Mouse (Mus musculus): ENCODE results near the gene Vps9d1. TPM values are rescaled to one million over a fixed set of nuclear protein-coding genes. Genes with fewer than 3 reads are reported as not detected.
"Not testable (repeated sequence)": the region's sequence is repeated elsewhere in the genome, so short reads cannot be mapped to it uniquely, and the experiment has no call there.

The Vps9d1 gene
- polyA plus RNA-seq, 1 experiment from 2014 or later = 57.7 TPM

DNA sequence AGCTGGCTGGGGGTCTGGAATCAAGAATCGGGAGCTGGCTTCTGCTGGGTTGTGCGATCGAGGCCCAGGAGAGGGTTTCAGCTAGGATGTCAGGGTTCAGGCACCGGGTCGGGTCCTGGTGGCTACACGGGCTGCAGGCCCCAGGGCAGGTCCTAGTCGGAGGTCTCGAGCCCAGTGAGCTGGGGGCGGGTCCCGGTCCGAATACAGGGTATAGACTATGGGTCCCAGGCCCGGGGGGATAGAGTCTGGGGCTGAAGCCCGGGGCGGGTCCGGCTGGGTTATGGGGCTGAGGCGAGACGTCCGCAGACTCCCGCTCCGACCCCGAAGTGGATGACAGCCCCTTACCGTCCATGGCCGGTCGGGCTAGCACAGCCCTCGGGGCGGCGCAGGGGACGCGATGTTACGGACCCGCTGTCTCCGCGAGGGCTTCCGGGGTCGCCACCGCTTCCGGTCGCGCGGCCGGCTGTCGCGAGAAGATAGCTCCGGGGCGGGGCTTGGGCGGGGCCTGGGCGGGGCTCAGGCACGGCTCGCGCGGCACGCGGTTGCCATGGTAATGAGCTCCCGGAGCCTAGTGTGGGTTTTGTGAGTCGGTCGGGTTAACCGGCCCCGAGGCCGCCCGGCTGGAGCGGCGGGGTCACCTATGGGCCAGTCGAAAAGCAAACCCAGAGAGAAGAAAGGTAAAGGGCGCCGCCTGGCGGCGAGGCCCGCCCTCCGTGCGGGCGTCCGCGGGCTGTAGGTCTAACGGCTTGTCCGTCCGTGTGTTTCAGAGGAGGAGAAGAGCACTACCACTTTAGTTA, 41.6 kb downstream of the Vps9d1 start, which contains the start of the genes Chmp1a and Spata33:
Gene Chmp1a (minus strand): TSS at position 443 of the 797 bp plus-strand sequence.
Gene Spata33 (plus strand): TSS at position 512 of the 797 bp plus-strand sequence.
- peak within 1 kb of the TSS; percentile 96 for H3K9ac ChIP-seq
- DNase-seq (ENCODE audit: low spot score) (peak; percentile 91), ATAC-seq (ENCODE audit: low FRiP score) (peak; percentile 95)
- H3K4me3 ChIP-seq (replicated peaks; ENCODE audit: low read length) = peak within 1 kb of the TSS; percentile 80
- under 1% methylated on average over 76 of the region's 76 CpGs for WGBS
- H3K4me1 ChIP-seq (replicated peaks; ENCODE audit: control insufficient read depth, insufficient read depth, low read length) = peaks cover 12% of the 10 kb centered on the region
- H3K36me3 ChIP-seq (replicated peaks; ENCODE audit: control insufficient read depth, insufficient read depth) = peaks cover 32% of the 10 kb centered on the region
- H3K27me3 ChIP-seq (ENCODE audit: control insufficient read depth, insufficient read depth, low read length) = no peaks in the 10 kb centered on the region
- no peaks in the 10 kb centered on the region for H3K9me3 ChIP-seq (ENCODE audit: control insufficient read depth, low read length)
- H3K27ac ChIP-seq = no peak within 1 kb of the TSS
- peak within 1 kb of the TSS; percentile 78 for H3K4me2 ChIP-seq (replicated peaks)

- DNase-seq (ENCODE audit: low spot score) (no peak), ATAC-seq (ENCODE audit: low FRiP score) (no peak)
- H3K9ac ChIP-seq = peak overlapping the region; percentile 96
- WGBS = 52% methylated on average over 10 of the region's 10 CpGs
- H3K9me3 ChIP-seq (ENCODE audit: control insufficient read depth, low read length) = no peaks in the 10 kb centered on the region
- no peaks in the 10 kb centered on the region for H3K27me3 ChIP-seq (ENCODE audit: control insufficient read depth, insufficient read depth, low read length)
- peaks cover 12% of the 10 kb centered on the region for H3K4me1 ChIP-seq (replicated peaks; ENCODE audit: control insufficient read depth, insufficient read depth, low read length)
- peak overlapping the region; percentile 78 for H3K4me2 ChIP-seq (replicated peaks)
- no peak overlapping the region for H3K27ac ChIP-seq
- H3K4me3 ChIP-seq (replicated peaks; ENCODE audit: low read length) = peak overlapping the region; percentile 80
- H3K36me3 ChIP-seq (replicated peaks; ENCODE audit: control insufficient read depth, insufficient read depth) = peaks cover 38% of the 10 kb centered on the region
Observed at GRCm38 (mm10) chr8:123211876-123212275, 42.3 kb downstream of the Vps9d1 start.

GRCm38 (mm10) chr8:123203571-123203970, 50.6 kb downstream of the Vps9d1 start:
- H3K27ac ChIP-seq = no peak overlapping the region
- no peaks in the 10 kb centered on the region for H3K9me3 ChIP-seq (ENCODE audit: control insufficient read depth, low read length)
- no peak overlapping the region for H3K4me3 ChIP-seq (replicated peaks; ENCODE audit: low read length)
- DNase-seq (ENCODE audit: low spot score) (no peak), ATAC-seq (ENCODE audit: low FRiP score) (no peak)
- WGBS = 87% methylated on average over 3 of the region's 3 CpGs
- no peaks in the 10 kb centered on the region for H3K27me3 ChIP-seq (ENCODE audit: control insufficient read depth, insufficient read depth, low read length)
- H3K9ac ChIP-seq = 0 out of 2 replicates have a peak overlapping the region, but pooled peaks have one; percentile 8
- H3K4me2 ChIP-seq (replicated peaks) = no peak overlapping the region
- H3K4me1 ChIP-seq (replicated peaks; ENCODE audit: control insufficient read depth, insufficient read depth, low read length) = no peaks in the 10 kb centered on the region
- peaks cover 45% of the 10 kb centered on the region for H3K36me3 ChIP-seq (replicated peaks; ENCODE audit: control insufficient read depth, insufficient read depth)

GRCm38 (mm10) chr8:123202288-123202687, 51.9 kb downstream of the Vps9d1 start:
- no peak overlapping the region for H3K4me3 ChIP-seq (replicated peaks; ENCODE audit: low read length)
- no peaks in the 10 kb centered on the region for H3K4me1 ChIP-seq (replicated peaks; ENCODE audit: control insufficient read depth, insufficient read depth, low read length)
- WGBS = 25% methylated on average over 5 of the region's 5 CpGs
- no peaks in the 10 kb centered on the region for H3K27me3 ChIP-seq (ENCODE audit: control insufficient read depth, insufficient read depth, low read length)
- peak overlapping the region; percentile 13; the same call in 1 of the 2 replicates for H3K9ac ChIP-seq
- DNase-seq (ENCODE audit: low spot score) (peak; percentile 94), ATAC-seq (ENCODE audit: low FRiP score) (peak; percentile 55)
- no peaks in the 10 kb centered on the region for H3K9me3 ChIP-seq (ENCODE audit: control insufficient read depth, low read length)
- no peak overlapping the region for H3K4me2 ChIP-seq (replicated peaks)
- H3K36me3 ChIP-seq (replicated peaks; ENCODE audit: control insufficient read depth, insufficient read depth) = peaks cover 32% of the 10 kb centered on the region
- H3K27ac ChIP-seq = no peak overlapping the region

DNA sequence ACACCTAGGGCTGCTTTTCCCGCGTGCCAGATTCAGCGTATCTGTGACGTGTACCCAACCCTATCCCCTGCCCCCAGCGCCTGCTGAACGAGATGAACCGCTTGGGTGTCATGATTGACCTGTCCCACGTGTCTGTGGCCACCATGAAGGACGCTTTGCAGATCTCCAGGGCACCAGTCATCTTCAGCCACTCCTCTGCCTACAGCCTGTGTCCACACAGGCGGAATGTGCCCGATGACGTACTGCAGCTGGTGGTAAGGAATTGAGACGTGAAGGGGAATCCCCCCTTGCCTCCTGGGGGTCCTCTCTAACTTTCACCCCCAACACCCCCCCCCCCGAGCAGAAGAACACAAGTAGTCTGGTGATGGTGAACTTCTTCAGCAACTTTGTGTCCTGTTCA, 54.3 kb downstream of the Vps9d1 start:
- Histone ChIP-seq H3K36me3 (replicated peaks; ENCODE audit: control insufficient read depth, insufficient read depth) (peaks cover 13% of the 10 kb centered on the region; the same call in 1 of the 2 replicates), H3K4me3 (replicated peaks; ENCODE audit: low read length) (no peak overlapping the region), H3K9me3 (ENCODE audit: control insufficient read depth, low read length) (no peaks in the 10 kb centered on the region), H3K27me3 (ENCODE audit: control insufficient read depth, insufficient read depth, low read length) (no peaks in the 10 kb centered on the region), H3K4me2 (replicated peaks) (no peak overlapping the region), H3K27ac (no peak overlapping the region), H3K4me1 (replicated peaks; ENCODE audit: control insufficient read depth, insufficient read depth, low read length) (no peaks in the 10 kb centered on the region), H3K9ac (no peak overlapping the region)
- DNase-seq (ENCODE audit: low spot score) (no peak), ATAC-seq (ENCODE audit: low FRiP score) (no peak)
- 76% methylated on average over 14 of the region's 14 CpGs for WGBS

GRCm38 (mm10) chr8:123197016-123197415, 57.1 kb downstream of the Vps9d1 start:
- 82% methylated on average over 5 of the region's 5 CpGs for WGBS
- H3K4me1 ChIP-seq (replicated peaks; ENCODE audit: control insufficient read depth, insufficient read depth, low read length); H3K36me3 ChIP-seq (replicated peaks; ENCODE audit: control insufficient read depth, insufficient read depth); H3K4me2 ChIP-seq (replicated peaks); ATAC-seq (ENCODE audit: low FRiP score); H3K27ac ChIP-seq; H3K9ac ChIP-seq; H3K27me3 ChIP-seq (ENCODE audit: control insufficient read depth, insufficient read depth, low read length); H3K9me3 ChIP-seq (ENCODE audit: control insufficient read depth, low read length); H3K4me3 ChIP-seq (replicated peaks; ENCODE audit: low read length); DNase-seq (ENCODE audit: low spot score): not testable (repeated sequence)

- ATAC-seq (ENCODE audit: low FRiP score) (no peak), DNase-seq (ENCODE audit: low spot score) (no peak)
- 80% methylated on average over 9 of the region's 9 CpGs for WGBS
- no peaks in the 10 kb centered on the region for H3K27me3 ChIP-seq (ENCODE audit: control insufficient read depth, insufficient read depth, low read length)
- no peaks in the 10 kb centered on the region for H3K4me1 ChIP-seq (replicated peaks; ENCODE audit: control insufficient read depth, insufficient read depth, low read length)
- no peak overlapping the region for H3K9ac ChIP-seq
- H3K36me3 ChIP-seq (replicated peaks; ENCODE audit: control insufficient read depth, insufficient read depth) = no peaks in the 10 kb centered on the region
- no peak overlapping the region for H3K4me2 ChIP-seq (replicated peaks)
- no peak overlapping the region for H3K27ac ChIP-seq
- H3K4me3 ChIP-seq (replicated peaks; ENCODE audit: low read length) = no peak overlapping the region
- no peaks in the 10 kb centered on the region for H3K9me3 ChIP-seq (ENCODE audit: control insufficient read depth, low read length)
Observed at GRCm38 (mm10) chr8:123193771-123194170, 60.4 kb downstream of the Vps9d1 start.

Other genes starting within 250 kb of the Vps9d1 start
- gene Ankrd11, start 212.1 kb downstream of the Vps9d1 start, polyA plus RNA-seq (2014; fragmentation: Nextera tagmentation; extraction: Ambion mirVana) = 45.3 and 49.9 TPM in 2 replicates
- gene Spg7, start 191.4 kb downstream of the Vps9d1 start, polyA plus RNA-seq (2014; fragmentation: Nextera tagmentation; extraction: Ambion mirVana) = 41.6 and 44.1 TPM in 2 replicates
- 766 and 865 TPM in 2 replicates for gene Rpl13, start 152.0 kb downstream of the Vps9d1 start, polyA plus RNA-seq (2014; fragmentation: Nextera tagmentation; extraction: Ambion mirVana)
- gene Cpne7, start 137.0 kb downstream of the Vps9d1 start, polyA plus RNA-seq (2014; fragmentation: Nextera tagmentation; extraction: Ambion mirVana) = 2.2 and 3.3 TPM in 2 replicates
- gene Sult5a1, start 96.0 kb downstream of the Vps9d1 start, polyA plus RNA-seq (2014; fragmentation: Nextera tagmentation; extraction: Ambion mirVana) = 1.3 and 3.0 TPM in 2 replicates
- 0.25 and 0.34 TPM in 2 replicates for gene Dpep1, start 68.1 kb downstream of the Vps9d1 start, polyA plus RNA-seq (2014; fragmentation: Nextera tagmentation; extraction: Ambion mirVana)
- 160 and 164 TPM in 2 replicates for gene Chmp1a, start 41.6 kb downstream of the Vps9d1 start, polyA plus RNA-seq (2014; fragmentation: Nextera tagmentation; extraction: Ambion mirVana)
- gene Spata33, start 41.5 kb downstream of the Vps9d1 start, polyA plus RNA-seq (2014; fragmentation: Nextera tagmentation; extraction: Ambion mirVana) = 5.2 and 9.8 TPM in 2 replicates
- 42.9 and 44.1 TPM in 2 replicates for gene Cdk10, start 29.5 kb downstream of the Vps9d1 start, polyA plus RNA-seq (2014; fragmentation: Nextera tagmentation; extraction: Ambion mirVana)
- 8.4 and 9.1 TPM in 2 replicates for gene Spata2l, start 18.1 kb downstream of the Vps9d1 start, polyA plus RNA-seq (2014; fragmentation: Nextera tagmentation; extraction: Ambion mirVana)
- gene Zfp276, start 153 bp downstream of the Vps9d1 start, polyA plus RNA-seq (2014; fragmentation: Nextera tagmentation; extraction: Ambion mirVana) = 18.5 and 19.5 TPM in 2 replicates
- 7.4 and 8.3 TPM in 2 replicates for gene Fanca, start 64.2 kb upstream of the Vps9d1 start, polyA plus RNA-seq (2014; fragmentation: Nextera tagmentation; extraction: Ambion mirVana)
- gene Spire2, start 78.4 kb upstream of the Vps9d1 start, polyA plus RNA-seq (2014; fragmentation: Nextera tagmentation; extraction: Ambion mirVana) = 32.4 and 33.1 TPM in 2 replicates
- gene Tcf25, start 119.4 kb upstream of the Vps9d1 start, polyA plus RNA-seq (2014; fragmentation: Nextera tagmentation; extraction: Ambion mirVana) = 371 and 380 TPM in 2 replicates
- 0.10 and 0.21 TPM in 2 replicates for gene Mc1r, start 152.8 kb upstream of the Vps9d1 start, polyA plus RNA-seq (2014; fragmentation: Nextera tagmentation; extraction: Ambion mirVana)
- 1,715 and 1,766 TPM in 2 replicates for gene Tubb3, start 157.1 kb upstream of the Vps9d1 start, polyA plus RNA-seq (2014; fragmentation: Nextera tagmentation; extraction: Ambion mirVana)
- 45.3 and 52.2 TPM in 2 replicates for gene Def8, start 169.2 kb upstream of the Vps9d1 start, polyA plus RNA-seq (2014; fragmentation: Nextera tagmentation; extraction: Ambion mirVana)
- 31.6 and 36.5 TPM in 2 replicates for gene Afg3l1, start 223.6 kb upstream of the Vps9d1 start, polyA plus RNA-seq (2014; fragmentation: Nextera tagmentation; extraction: Ambion mirVana)